Mouse (Mus musculus): ENCODE results near the gene Tmem259. TPM values are rescaled to one million over a fixed set of nuclear protein-coding genes. Genes with fewer than 3 reads are reported as not detected.

The Tmem259 gene
- total and polyA plus RNA-seq, 3 experiments, result 62.0 to 150 TPM; not detected in 1

DNA sequence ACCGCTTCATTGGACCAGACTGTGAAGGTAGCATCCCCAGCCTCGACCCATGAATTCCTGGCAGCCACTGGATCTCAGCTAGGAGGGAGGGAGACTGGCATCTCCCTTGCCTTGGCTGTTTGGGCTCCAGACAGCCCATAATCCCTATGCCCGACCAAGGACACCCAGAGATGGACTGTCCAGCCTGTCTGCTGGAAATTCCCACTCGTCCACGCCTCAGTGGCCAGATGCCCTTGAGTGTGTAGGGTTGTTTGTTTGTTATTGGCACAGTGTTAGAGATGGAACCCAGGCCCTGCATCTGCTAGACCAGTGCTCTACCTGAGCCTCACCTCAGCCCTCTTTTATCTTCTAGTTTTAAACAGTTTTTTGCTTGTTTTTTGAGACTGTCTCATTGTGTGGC is 18.8 kb downstream of the Tmem259 start:
- Histone ChIP-seq H3K9ac (ENCODE audit: control insufficient read depth, low read depth, low read length, poor library complexity, severe bottlenecking) (no peak overlapping the region), H3K4me3 (ENCODE audit: control insufficient read depth in 1 of 2, insufficient read depth in 1 of 2, low read depth in 2 of 2, low read length in 2 of 2) (no peak overlapping the region), H3K36me3 (ENCODE audit: control insufficient read depth in 1 of 2, insufficient read depth in 2 of 2, low read length in 2 of 2) (peaks cover 2 to 8% of the 10 kb centered on the region in 2 experiments; a peak in 2 of 4 replicates), H3K27me3 (ENCODE audit: control insufficient read depth in 1 of 2, insufficient read depth in 2 of 2, low read length in 2 of 2) (no peaks in the 10 kb centered on the region), H3K79me2 (ENCODE audit: control insufficient read depth, insufficient read depth, low read length, poor library complexity) (peaks cover 8% of the 10 kb centered on the region), H3K4me1 (ENCODE audit: control insufficient read depth in 1 of 2, insufficient read depth in 2 of 2, low read length in 2 of 2) (peaks cover 0 to 10% of the 10 kb centered on the region in 2 experiments; a peak in 3 of 4 replicates), H3K27ac (ENCODE audit: control insufficient read depth, low read depth, low read length) (no peak overlapping the region), H3K9me3 (replicated peaks; ENCODE audit: insufficient read depth, low read length) (no peaks in the 10 kb centered on the region)
- TF ChIP-seq USF2 (IDR thresholded peaks at IDR 0.05; ENCODE audit: borderline replicate concordance in 1 of 2, insufficient read depth in 1 of 2, low read depth in 1 of 2, low read length in 2 of 2), result no peak
- TF ChIP-seq JUND (IDR thresholded peaks at IDR 0.05; ENCODE audit: low read depth, low read length), result no peak
- no peak for TF ChIP-seq GABPA (IDR thresholded peaks at IDR 0.05; ENCODE audit: low read depth, low read length)
- no peak for TF ChIP-seq ELF1 (IDR thresholded peaks at IDR 0.05; ENCODE audit: low read depth, low read length)
- TF ChIP-seq ETS1 (IDR thresholded peaks at IDR 0.05; ENCODE audit: low read depth, low read length), result no peak
- TF ChIP-seq TCF12 (IDR thresholded peaks at IDR 0.05; ENCODE audit: low read depth, low read length), result no peak
- no peak for TF ChIP-seq ZC3H11A (IDR thresholded peaks at IDR 0.05; ENCODE audit: low read depth, low read length)
- no peak for TF ChIP-seq CHD2 (IDR thresholded peaks at IDR 0.05; ENCODE audit: low read length)
- DNase-seq (ENCODE audit: low read depth, low spot score), result no peak

DNA sequence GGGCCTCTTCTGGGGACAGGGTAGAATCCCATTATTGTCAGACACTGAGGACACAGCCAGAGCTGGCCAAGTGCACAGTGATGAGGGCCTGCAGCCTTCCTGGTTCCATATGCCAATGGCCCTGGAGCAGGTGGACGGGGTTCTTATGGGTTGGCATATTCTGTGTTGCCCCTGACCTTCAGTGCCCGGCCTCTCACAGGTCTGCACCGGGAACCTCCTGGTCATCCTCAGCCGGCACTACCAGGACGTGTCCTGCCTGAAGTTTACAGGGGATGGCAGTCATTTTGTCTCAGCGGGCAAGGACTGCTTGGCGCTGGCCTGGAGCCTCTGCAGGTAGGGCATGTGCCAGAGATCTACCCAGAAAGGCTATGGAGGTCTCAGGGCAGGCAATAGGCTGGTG is 19.4 kb downstream of the Tmem259 start:
- no peak for TF ChIP-seq NELFE (IDR thresholded peaks at IDR 0.05; ENCODE audit: low read depth, low read length)
- no peak for TF ChIP-seq E2F4 (IDR thresholded peaks at IDR 0.05; ENCODE audit: borderline replicate concordance, low read depth, low read length)
- no peak for TF ChIP-seq TCF12 (IDR thresholded peaks at IDR 0.05; ENCODE audit: low read depth, low read length)
- no peak for TF ChIP-seq USF2 (IDR thresholded peaks at IDR 0.05; ENCODE audit: borderline replicate concordance in 1 of 2, insufficient read depth in 1 of 2, low read depth in 1 of 2, low read length in 2 of 2)
- no peak for TF ChIP-seq RAD21 (IDR thresholded peaks at IDR 0.05; ENCODE audit: low read depth, low read length)
- TF ChIP-seq UBTF (IDR thresholded peaks at IDR 0.05; ENCODE audit: borderline replicate concordance, insufficient read depth, low read depth, low read length), result no peak
- TF ChIP-seq CHD1 (IDR thresholded peaks at IDR 0.05; ENCODE audit: low read depth, low read length), result no peak
- H3K27me3 ChIP-seq (ENCODE audit: control insufficient read depth in 1 of 2, insufficient read depth in 2 of 2, low read length in 2 of 2), result no peaks in the 10 kb centered on the region
- H3K79me2 ChIP-seq (ENCODE audit: control insufficient read depth, insufficient read depth, low read length, poor library complexity), result peaks cover 11% of the 10 kb centered on the region
- H3K9ac ChIP-seq (ENCODE audit: control insufficient read depth, low read depth, low read length, poor library complexity, severe bottlenecking), result no peak overlapping the region
- H3K36me3 ChIP-seq (ENCODE audit: control insufficient read depth in 1 of 2, insufficient read depth in 2 of 2, low read length in 2 of 2), result peaks cover 2 to 8% of the 10 kb centered on the region in 2 experiments; a peak in 2 of 4 replicates
- no peak for DNase-seq (ENCODE audit: low read depth, low spot score)
- peaks cover 0 to 10% of the 10 kb centered on the region in 2 experiments; a peak in 3 of 4 replicates for H3K4me1 ChIP-seq (ENCODE audit: control insufficient read depth in 1 of 2, insufficient read depth in 2 of 2, low read length in 2 of 2)
- H3K4me3 ChIP-seq (ENCODE audit: control insufficient read depth in 1 of 2, insufficient read depth in 1 of 2, low read depth in 2 of 2, low read length in 2 of 2), result no peak overlapping the region
- no peak overlapping the region for H3K27ac ChIP-seq (ENCODE audit: control insufficient read depth, low read depth, low read length)
- no peaks in the 10 kb centered on the region for H3K9me3 ChIP-seq (replicated peaks; ENCODE audit: insufficient read depth, low read length)
